Mouse (Mus musculus): Measurements from ENCODE around the gene Stil.

Gene Stil

GRCm38 (mm10) chr4:115079821-115080349 is 79.9 kb downstream of the Stil start:
- DNase-seq (ENCODE audit: low spot score in 2 of 2), result no peak

GRCm38 (mm10) chr4:115083031-115083430 is 83.1 kb downstream of the Stil start:
- DNase-seq (ENCODE audit: low spot score in 2 of 2), result no peak

- DNase-seq (ENCODE audit: low spot score in 2 of 2), result peak; percentile 76 to 83
These were observed 85.7 kb downstream of the Stil start for GRCm38 (mm10) chr4:115085522-115086095.

- no peak for DNase-seq (ENCODE audit: low spot score in 2 of 2)
These were observed 86.3 kb downstream of the Stil start for GRCm38 (mm10) chr4:115086257-115086656.

- DNase-seq (ENCODE audit: low spot score in 2 of 2), result peak in 1 of 2 experiments; percentile 4
These were observed 86.9 kb downstream of the Stil start for GRCm38 (mm10) chr4:115086763-115087415.

- DNase-seq (ENCODE audit: low spot score in 2 of 2), result peak; percentile 61 to 67
These were observed 88.8 kb downstream of the Stil start, which contains the start of gene Pdzk1ip1 for GRCm38 (mm10) chr4:115088611-115089338. TSS of gene Pdzk1ip1 (plus strand) at chr4:115088708.

- DNase-seq (ENCODE audit: low spot score in 2 of 2), result peak in 1 of 2 experiments; percentile 50
These were observed 90.6 kb downstream of the Stil start for GRCm38 (mm10) chr4:115090592-115090991.

- peak in 1 of 2 experiments; percentile 29 for DNase-seq (ENCODE audit: low spot score in 2 of 2)
These were observed 91.8 kb downstream of the Stil start for GRCm38 (mm10) chr4:115091806-115092205.

Data from spleen, postnatal 10 days (tissue).